Mouse (Mus musculus) embryonic facial prominence, embryonic 12.5 days (tissue): Measurements from ENCODE around the gene Phox2a. TPM values are rescaled to one million over a fixed set of nuclear protein-coding genes. Genes with fewer than 3 reads are reported as not detected.

Experiments used
- ATAC-seq: fragments of 200-750 bp; cut with Nextera tagmentation; 2 replicates; pipeline ENCODE4 v1.8.0; 2017; ENCODE audit not compliant: insufficient number of reproducible peaks, insufficient read depth, low FRiP score, low TSS enrichment
- H3K27ac ChIP-seq: fragments of 300-500 bp; sonication (generic); 2 replicates; pipeline ENCODE4 v1.5.1; 2016; ENCODE audit warnings: mild to moderate bottlenecking
- H3K27me3 ChIP-seq: fragments of 300-500 bp; sonication (generic); 2 replicates; pipeline ENCODE4 v1.6.1; 2016; ENCODE audit warnings: mild to moderate bottlenecking, moderate library complexity
- H3K36me3 ChIP-seq: fragments of 300-500 bp; sonication (generic); 2 replicates; pipeline ENCODE4 v1.6.1; 2016; ENCODE audit warnings: mild to moderate bottlenecking
- H3K4me1 ChIP-seq: fragments of 300-500 bp; sonication (generic); 2 replicates; pipeline ENCODE4 v1.6.1; 2016
- H3K4me2 ChIP-seq: fragments of 300-500 bp; sonication (generic); replicated peaks from 2 replicates; pipeline ENCODE4 v1.6.1; 2016; ENCODE audit warnings: mild to moderate bottlenecking, moderate library complexity
- H3K4me3 ChIP-seq: fragments of 300-500 bp; sonication (generic); 2 replicates; pipeline ENCODE4 v1.5.1; 2016; ENCODE audit warnings: mild to moderate bottlenecking
- H3K9ac ChIP-seq: fragments of 300-500 bp; sonication (generic); 2 replicates; pipeline ENCODE4 v1.6.1; 2016; ENCODE audit warnings: mild to moderate bottlenecking, moderate library complexity
- H3K9me3 ChIP-seq: fragments of 300-500 bp; sonication (generic); 2 replicates; pipeline ENCODE4 v1.6.1; 2016; ENCODE audit warnings: mild to moderate bottlenecking, moderate library complexity
- WGBS: fragments of 180-500 bp; shearing (Covaris S2); methylation state at CpG from one replicate; pipeline ENCODE4 v1.1.7; 2016; 5-methylcytosine and 5-hydroxymethylcytosine counted together
- polyA plus RNA-seq: library from polyadenylated mRNA; unstranded; fragments of >200 nt; fragmentation: Nextera tagmentation; extraction: Ambion mirVana; gene quantifications from 2 replicates; pipeline ENCODE4 v1.2.1, GENCODE M21; 2016

The Phox2a gene
- polyA plus RNA-seq, 1 experiment from 2014 or later: 0.58 TPM

DNA sequence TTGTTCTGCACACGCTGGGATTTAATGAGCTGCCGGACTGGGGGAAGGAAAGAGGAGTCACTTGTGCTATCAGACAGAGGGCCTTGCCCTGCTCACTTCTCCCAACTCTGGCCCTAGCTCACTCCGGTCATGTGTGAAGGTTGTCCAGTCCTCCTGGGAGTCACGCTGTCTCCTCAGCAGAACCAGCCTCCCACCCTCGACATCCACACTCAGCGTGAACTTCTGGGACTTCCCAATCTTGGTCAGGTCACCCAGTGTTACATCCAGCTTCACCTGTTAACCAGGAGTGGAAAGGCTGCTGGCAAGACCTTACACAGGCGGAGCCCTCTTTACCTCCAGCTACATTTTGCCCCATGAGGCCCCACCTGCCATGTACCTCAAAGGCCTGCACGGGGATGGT lies 13.3 kb downstream of the Phox2a start:
- H3K27ac ChIP-seq: no peak overlapping the region
- H3K4me3 ChIP-seq: no peak overlapping the region
- ATAC-seq: no peak

DNA sequence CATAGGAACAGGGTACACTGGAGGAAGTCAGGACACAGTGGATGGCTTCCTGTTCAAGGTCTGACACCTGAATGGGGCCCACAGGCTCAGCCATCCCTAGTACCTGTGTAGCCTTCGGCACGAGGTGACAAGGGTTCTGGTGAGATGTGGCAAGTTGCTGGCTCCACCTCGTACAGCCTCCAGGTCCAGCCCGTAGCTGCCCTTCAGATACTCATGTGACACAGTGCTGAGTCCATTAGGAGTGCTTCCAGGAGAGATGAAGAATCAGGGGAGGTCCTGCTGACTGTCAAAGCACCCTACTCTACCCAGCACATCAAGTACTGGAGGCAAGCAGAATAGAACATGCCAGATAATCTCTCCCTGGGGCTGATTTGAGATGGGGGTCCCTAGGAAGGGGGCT lies 14.3 kb downstream of the Phox2a start:
- H3K27ac ChIP-seq: no peak overlapping the region
- ATAC-seq: no peak
- H3K4me2 ChIP-seq: no peak overlapping the region
- peaks cover 68% of the 10 kb centered on the region for H3K36me3 ChIP-seq
- no peak overlapping the region for H3K4me3 ChIP-seq
- no peak overlapping the region for H3K9ac ChIP-seq
- H3K9me3 ChIP-seq: no peaks in the 10 kb centered on the region
- WGBS: 93% methylated on average over 4 of the region's 4 CpGs
- peaks cover 23% of the 10 kb centered on the region for H3K4me1 ChIP-seq
- no peaks in the 10 kb centered on the region for H3K27me3 ChIP-seq

More for the DNA sequence above, 13.3 kb downstream of the Phox2a start:
- Histone ChIP-seq H3K4me2 (no peak overlapping the region), H3K9me3 (no peaks in the 10 kb centered on the region), H3K9ac (no peak overlapping the region), H3K4me1 (peaks cover 23% of the 10 kb centered on the region), H3K27me3 (no peaks in the 10 kb centered on the region), H3K36me3 (peaks cover 78% of the 10 kb centered on the region)
- WGBS: 91% methylated on average over 8 of the region's 8 CpGs

DNA sequence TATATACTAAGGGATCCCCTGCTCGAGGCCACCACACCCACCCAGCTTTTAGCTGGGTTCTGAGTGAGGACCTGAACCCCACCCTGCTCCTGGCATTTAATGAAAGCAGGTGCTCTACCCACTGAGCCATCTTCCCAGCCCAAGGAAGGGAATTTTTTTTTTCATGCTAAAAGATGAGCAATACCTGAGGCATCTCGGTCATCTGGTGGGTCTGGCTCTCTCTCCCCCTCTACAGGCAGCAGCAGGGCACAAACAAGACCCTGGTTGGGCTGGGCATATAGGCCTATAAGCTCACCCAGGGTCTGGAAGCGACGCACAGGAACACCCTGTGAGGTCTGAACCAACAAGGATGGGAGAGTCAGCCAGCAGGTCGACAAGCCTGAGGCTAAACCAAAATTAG lies 15.2 kb downstream of the Phox2a start:
- 71% methylated on average over 5 of the region's 5 CpGs for WGBS

DNA sequence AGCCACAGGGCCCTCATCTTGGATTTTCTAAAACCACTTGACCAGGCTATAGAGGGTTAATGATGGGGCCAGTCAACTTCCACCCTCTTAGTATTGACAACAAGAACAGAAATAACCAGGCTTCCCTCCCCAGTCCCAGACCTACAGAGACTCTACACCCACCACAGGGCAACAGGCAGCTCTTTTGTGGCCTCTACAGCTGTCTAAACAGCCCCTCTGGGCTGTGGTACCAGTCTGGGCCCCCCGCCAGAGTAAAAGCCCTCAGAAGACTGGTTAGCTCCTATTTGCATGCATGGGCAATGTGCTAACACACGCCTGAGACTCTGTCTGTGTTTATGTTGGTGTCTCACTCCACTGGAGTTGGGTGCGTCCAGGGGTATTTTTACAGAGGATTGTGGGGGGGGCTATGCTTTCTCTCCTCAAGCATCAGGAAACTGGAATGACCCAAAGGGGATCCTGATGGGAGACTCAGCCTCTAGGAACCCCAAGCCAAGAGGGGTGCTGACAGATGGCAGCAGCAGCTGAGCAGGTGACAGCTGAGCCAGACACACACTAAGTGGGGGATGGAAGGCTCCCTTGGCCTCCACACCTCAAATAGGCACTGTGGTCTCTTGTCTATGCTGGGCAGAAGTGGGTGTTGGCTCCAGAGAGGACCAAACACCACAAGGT lies 15.9 kb downstream of the Phox2a start:
- peak overlapping the region; percentile 59 for H3K4me2 ChIP-seq
- H3K36me3 ChIP-seq: peaks cover 52% of the 10 kb centered on the region
- no peaks in the 10 kb centered on the region for H3K27me3 ChIP-seq
- 0 out of 2 replicates have a peak overlapping the region, but pooled peaks have one; percentile 8 for H3K9ac ChIP-seq
- peak overlapping the region; percentile 38; the same call in 1 of the 2 replicates for H3K27ac ChIP-seq
- peaks cover 30% of the 10 kb centered on the region for H3K4me1 ChIP-seq
- 0 out of 2 replicates have a peak overlapping the region, but pooled peaks have one; percentile 86 for H3K4me3 ChIP-seq
- no peaks in the 10 kb centered on the region for H3K9me3 ChIP-seq
- no peak for ATAC-seq
- WGBS: 48% methylated on average over 3 of the region's 3 CpGs

More for the DNA sequence above, 15.2 kb downstream of the Phox2a start:
- H3K27me3 ChIP-seq: no peaks in the 10 kb centered on the region
- H3K9ac ChIP-seq: no peak overlapping the region
- no peak overlapping the region for H3K4me3 ChIP-seq
- no peaks in the 10 kb centered on the region for H3K9me3 ChIP-seq
- H3K36me3 ChIP-seq: peaks cover 59% of the 10 kb centered on the region
- peaks cover 24% of the 10 kb centered on the region for H3K4me1 ChIP-seq
- no peak overlapping the region for H3K4me2 ChIP-seq
- no peak overlapping the region for H3K27ac ChIP-seq
- no peak for ATAC-seq

- Histone ChIP-seq H3K36me3 (peaks cover 43% of the 10 kb centered on the region), H3K27ac (0 out of 2 replicates have a peak overlapping the region, but pooled peaks have one; percentile 26), H3K4me1 (peaks cover 30% of the 10 kb centered on the region), H3K9ac (0 out of 2 replicates have a peak overlapping the region, but pooled peaks have one; percentile 0), H3K27me3 (no peaks in the 10 kb centered on the region), H3K9me3 (no peaks in the 10 kb centered on the region), H3K4me2 (peak overlapping the region; percentile 59), H3K4me3 (peak overlapping the region; percentile 86; the same call in 1 of the 2 replicates)
- no peak for ATAC-seq
- WGBS: 58% methylated on average over 3 of the region's 3 CpGs
These were observed 16.8 kb downstream of the Phox2a start for GRCm38 (mm10) chr7:101834903-101835302.

GRCm38 (mm10) chr7:101835457-101836109 lies 17.5 kb downstream of the Phox2a start:
- Histone ChIP-seq H3K4me3 (peak overlapping the region; percentile 86), H3K9me3 (no peaks in the 10 kb centered on the region), H3K27me3 (no peaks in the 10 kb centered on the region), H3K9ac (peak overlapping the region; percentile 99), H3K36me3 (peaks cover 36% of the 10 kb centered on the region), H3K27ac (peak overlapping the region; percentile 97), H3K4me1 (peaks cover 30% of the 10 kb centered on the region), H3K4me2 (peak overlapping the region; percentile 59)
- ATAC-seq: no peak
- 42% methylated on average over 5 of the region's 5 CpGs for WGBS

- H3K4me3 ChIP-seq: peak overlapping the region; percentile 86
- H3K27me3 ChIP-seq: no peaks in the 10 kb centered on the region
- H3K4me1 ChIP-seq: peaks cover 30% of the 10 kb centered on the region
- H3K4me2 ChIP-seq: peak overlapping the region; percentile 59
- H3K27ac ChIP-seq: peak overlapping the region; percentile 97
- WGBS: under 1% methylated on average over 63 of the region's 63 CpGs
- peak overlapping the region; percentile 99 for H3K9ac ChIP-seq
- H3K36me3 ChIP-seq: peaks cover 27% of the 10 kb centered on the region
- peak; percentile 36 for ATAC-seq
- H3K9me3 ChIP-seq: no peaks in the 10 kb centered on the region
These were observed 18.4 kb downstream of the Phox2a start for GRCm38 (mm10) chr7:101836271-101837153.

- Histone ChIP-seq H3K36me3 (peaks cover 20% of the 10 kb centered on the region), H3K27me3 (no peaks in the 10 kb centered on the region), H3K27ac (peak overlapping the region; percentile 97), H3K9ac (peak overlapping the region; percentile 99), H3K4me2 (peak overlapping the region; percentile 59), H3K4me1 (peaks cover 30% of the 10 kb centered on the region), H3K9me3 (no peaks in the 10 kb centered on the region), H3K4me3 (peak overlapping the region; percentile 86)
- 0% methylated on average over 20 of the region's 20 CpGs for WGBS
- no peak for ATAC-seq
These were observed 19.1 kb downstream of the Phox2a start for GRCm38 (mm10) chr7:101837154-101837605.

- Histone ChIP-seq H3K4me3 (peak within 1 kb of the TSS; percentile 86), H3K4me1 (peaks cover 30% of the 10 kb centered on the region), H3K9me3 (no peaks in the 10 kb centered on the region), H3K27me3 (no peaks in the 10 kb centered on the region), H3K36me3 (peaks cover 14% of the 10 kb centered on the region), H3K9ac (peak within 1 kb of the TSS; percentile 99), H3K4me2 (peak within 1 kb of the TSS; percentile 59), H3K27ac (peak within 1 kb of the TSS; percentile 97)
- peak; percentile 78 for ATAC-seq
- under 1% methylated on average over 64 of the region's 64 CpGs for WGBS
These were observed 19.7 kb downstream of the Phox2a start, which contains the start of gene Inppl1 for GRCm38 (mm10) chr7:101837606-101838471. Inppl1 (minus strand) TSS chr7:101838229.

GRCm38 (mm10) chr7:101844186-101844585 lies 26.1 kb downstream of the Phox2a start:
- Histone ChIP-seq H3K9me3 (no peaks in the 10 kb centered on the region), H3K4me2 (no peak overlapping the region), H3K36me3 (no peaks in the 10 kb centered on the region), H3K27me3 (no peaks in the 10 kb centered on the region), H3K9ac (no peak overlapping the region), H3K4me1 (no peaks in the 10 kb centered on the region), H3K4me3 (no peak overlapping the region), H3K27ac (no peak overlapping the region)
- no peak for ATAC-seq
- WGBS: 61% methylated on average over 6 of the region's 6 CpGs
